Comparison of ENCODE assay signal across 14 mouse cellular contexts in the genomic region with DNA sequence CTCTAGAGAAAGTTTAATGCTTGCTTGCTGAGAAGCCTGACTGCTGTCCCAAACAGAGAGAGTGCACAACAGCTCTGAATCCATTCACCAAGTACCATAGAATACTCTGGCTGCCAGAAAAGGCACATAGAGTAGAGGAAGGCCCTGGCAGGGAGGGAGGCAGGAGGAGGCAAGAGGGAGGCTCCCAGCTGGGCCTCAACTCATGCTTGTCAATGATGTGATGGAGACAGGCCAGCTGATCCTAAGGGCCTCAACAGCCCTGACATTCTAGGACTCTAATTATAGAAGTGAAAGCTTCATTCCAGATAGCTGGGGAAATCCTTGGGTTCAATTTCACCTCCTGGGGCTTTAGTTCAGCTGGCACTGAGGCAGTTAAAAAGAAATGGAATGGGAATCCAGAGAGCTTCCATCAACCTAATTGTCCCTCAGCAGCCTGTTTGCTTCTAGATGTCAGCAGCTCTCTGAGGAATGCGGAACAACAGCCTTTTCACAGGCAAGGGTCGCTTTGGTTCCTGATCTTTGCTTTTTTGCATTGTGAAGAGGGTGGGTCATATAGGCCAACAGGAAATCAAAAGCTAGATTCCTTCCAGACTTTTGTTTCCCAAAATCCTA.
A peak's percentile ranks its signal among the peaks of the same experiment; 100 is the strongest.
DNase-seq lines count a peak whose midpoint lies in the region; ATAC-seq and TF ChIP-seq lines count a peak whose summit lies in the region.
"Had no signal": no experiment of that assay in that cellular context is flagged by ENCODE, and none has a peak within 500 bp of the region (broad histone marks: within the 10 kb centered on the region; RNA-seq: fewer than 3 reads in every experiment).

No protein-coding gene starts in this region.

- no peaks in the 10 kb centered on the region for H3K79me2 ChIP-seq in liver, adult 2 months (ENCODE audit: control insufficient read depth, insufficient read depth, low read length)

- H3K9me3 ChIP-seq in heart, embryonic 10.5 days = no peaks in the 10 kb centered on the region
- H3K9me3 ChIP-seq in liver, embryonic 11.5 days (ENCODE audit: control insufficient read depth, low read length) = no peaks in the 10 kb centered on the region
- H3K9me3 ChIP-seq: intestine, embryonic 15.5 days; midbrain, embryonic 12.5 days had no signal

- ATAC-seq in liver, embryonic 11.5 days (replicated peaks; ENCODE audit: low FRiP score) = no peak
- ATAC-seq: intestine, embryonic 15.5 days had no signal

- 37% methylated on average over 2 of the region's 2 CpGs for WGBS in heart, embryonic 10.5 days
- 75% methylated on average over 2 of the region's 2 CpGs for WGBS in liver, adult 2 months
- WGBS in liver, embryonic 11.5 days = 45% methylated on average over 2 of the region's 2 CpGs

- no peak for TF ChIP-seq CTCF in liver, adult 2 months (IDR thresholded peaks at IDR 0.05; ENCODE audit: low read depth, low read length)

- no peak overlapping the region for H3K4me3 ChIP-seq in heart, embryonic 10.5 days
- H3K4me3 ChIP-seq in liver, adult 2 months (ENCODE audit: insufficient read depth, low read depth, low read length) = no peak overlapping the region
- no peak overlapping the region for H3K4me3 ChIP-seq in liver, embryonic 11.5 days (ENCODE audit: low read depth, low read length)
- H3K4me3 ChIP-seq: intestine, embryonic 15.5 days; midbrain, embryonic 12.5 days had no signal

- no peak overlapping the region for H3K9ac ChIP-seq in liver, adult 2 months (ENCODE audit: low read depth, low read length)
- no peak overlapping the region for H3K9ac ChIP-seq in liver, embryonic 11.5 days (ENCODE audit: low read depth, low read length)
- H3K9ac ChIP-seq: intestine, embryonic 15.5 days; liver, embryonic 14.5 days; midbrain, embryonic 12.5 days had no signal

- TF ChIP-seq POLR2A in liver, adult 2 months (IDR thresholded peaks at IDR 0.05; ENCODE audit: extremely low read depth, insufficient read depth, low read length) = no peak

- no peaks in the 10 kb centered on the region for H3K36me3 ChIP-seq in heart, embryonic 10.5 days
- no peaks in the 10 kb centered on the region for H3K36me3 ChIP-seq in liver, adult 2 months (ENCODE audit: control insufficient read depth, insufficient read depth, low read length)
- H3K36me3 ChIP-seq in liver, embryonic 11.5 days (ENCODE audit: control insufficient read depth, insufficient read depth, low read length) = no peaks in the 10 kb centered on the region
- H3K36me3 ChIP-seq: intestine, embryonic 15.5 days; midbrain, embryonic 12.5 days had no signal

- peak; percentile 13 to 24 for DNase-seq in heart, adult 18-20 months
- no peak for DNase-seq in heart, embryonic 10.5 days (ENCODE audit: low spot score)
- DNase-seq in liver, adult 2 months (ENCODE audit: extremely low read depth, low read depth, low spot score) = peak; percentile 14
- DNase-seq in liver, embryonic 11.5 days (ENCODE audit: low spot score) = no peak
- DNase-seq in heart, postnatal 4 days = peak; percentile 27
- DNase-seq in mesoderm, embryonic 11.5 days (ENCODE audit: low read depth, low spot score) = peak; percentile 2
- no peak for DNase-seq in spleen, postnatal 10 days (ENCODE audit: low spot score in 2 of 2)
- DNase-seq in natural killer cell, adult 2 months (ENCODE audit: low spot score in 2 of 2) = no peak
- DNase-seq: cerebellum, postnatal 14 days; right cerebral cortex, postnatal 14 days; thymus, postnatal 4 days had no signal

- H3K4me1 ChIP-seq in heart, embryonic 10.5 days = no peaks in the 10 kb centered on the region
- H3K4me1 ChIP-seq in liver, adult 2 months (ENCODE audit: control insufficient read depth, insufficient read depth, low read length) = no peaks in the 10 kb centered on the region
- no peaks in the 10 kb centered on the region for H3K4me1 ChIP-seq in liver, embryonic 11.5 days (replicated peaks; ENCODE audit: control insufficient read depth, insufficient read depth, low read length)
- H3K4me1 ChIP-seq: intestine, embryonic 15.5 days; midbrain, embryonic 12.5 days had no signal

- H3K27ac ChIP-seq in heart, embryonic 10.5 days = no peak overlapping the region
- no peak overlapping the region for H3K27ac ChIP-seq in liver, adult 2 months (replicated peaks; ENCODE audit: insufficient read depth, low read depth, low read length)
- no peak overlapping the region for H3K27ac ChIP-seq in liver, embryonic 11.5 days (ENCODE audit: low read depth, low read length)
- H3K27ac ChIP-seq: intestine, embryonic 15.5 days; liver, embryonic 14.5 days; midbrain, embryonic 12.5 days had no signal

- H3K27me3 ChIP-seq in heart, embryonic 10.5 days (ENCODE audit: insufficient read depth, poor library complexity, severe bottlenecking) = no peaks in the 10 kb centered on the region; the same call in 1 of the 2 replicates
- no peaks in the 10 kb centered on the region for H3K27me3 ChIP-seq in liver, adult 2 months (ENCODE audit: control insufficient read depth, insufficient read depth, low read length)
- 0 out of 2 replicates have a peak, but pooled peaks cover 4% of the 10 kb centered on the region for H3K27me3 ChIP-seq in liver, embryonic 11.5 days (replicated peaks; ENCODE audit: control insufficient read depth, insufficient read depth, low read length)
- H3K27me3 ChIP-seq: intestine, embryonic 15.5 days; midbrain, embryonic 12.5 days had no signal

- no peak overlapping the region for H3K4me2 ChIP-seq in liver, embryonic 11.5 days
- H3K4me2 ChIP-seq: intestine, embryonic 15.5 days; midbrain, embryonic 12.5 days had no signal

Comparison
In these comparisons a context has a peak if more than half of its experiments do, and no peak if none do; other contexts are left out.
1. DNase-seq: peak in heart, adult 18-20 months (2 of 2), liver, adult 2 months (single experiment), heart, postnatal 4 days (single experiment) and mesoderm, embryonic 11.5 days (single experiment); none in heart, embryonic 10.5 days (single experiment), liver, embryonic 11.5 days (single experiment), spleen, postnatal 10 days (0 of 2) and natural killer cell, adult 2 months (0 of 2).